Mouse (Mus musculus) liver, embryonic 14.5 days (tissue): ENCODE measurements around the gene Mipol1. TPM values are rescaled to one million over a fixed set of nuclear protein-coding genes. Genes with fewer than 3 reads are reported as not detected.

Experiments
- ATAC-seq: fragments of 200-750 bp; cut with Nextera tagmentation; 2 replicates; pipeline ENCODE4 v1.8.0; 2017; ENCODE audit warnings: moderate number of reproducible peaks, mild to moderate bottlenecking, moderate library complexity; ENCODE audit not compliant: insufficient read depth
- DNase-seq, 3 experiments: peaks; one replicate each; pipeline ENCODE4 v3.0.0-alpha.2; 2012 to 2013; ENCODE audit warnings: low read depth in 3 of 3, low spot score in 3 of 3
- H3K27ac ChIP-seq: fragments of 300-500 bp; sonication (generic); 2 replicates; pipeline ENCODE4 v1.5.1; 2014; ENCODE audit warnings: moderate library complexity, mild to moderate bottlenecking, control low read depth, inconsistent platforms
- H3K27me3 ChIP-seq: fragments of 300-500 bp; sonication (generic); 2 replicates; pipeline ENCODE4 v1.6.1; 2014; ENCODE audit warnings: mild to moderate bottlenecking, low read length, moderate library complexity; ENCODE audit not compliant: control insufficient read depth, insufficient read depth
- H3K36me3 ChIP-seq: fragments of 300-500 bp; sonication (generic); replicated peaks from 2 replicates; pipeline ENCODE4 v1.6.1; 2014; ENCODE audit warnings: low read depth; ENCODE audit not compliant: control insufficient read depth, insufficient read depth
- H3K4me1 ChIP-seq, 2 experiments: fragments of 200-500 bp in 1 of 2; fragments of 300-500 bp in 1 of 2; sonication (generic) in 1 of 2; replicated peaks; 2 replicates each; pipeline ENCODE4 v1.6.1; 2012 to 2014; ENCODE audit warnings: antibody characterized with exemption in 1 of 2, inconsistent platforms in 1 of 2, low read length in 1 of 2; ENCODE audit not compliant: control insufficient read depth in 2 of 2, insufficient read depth in 2 of 2
- H3K4me2 ChIP-seq: fragments of 300-500 bp; sonication (generic); 2 replicates; pipeline ENCODE4 v1.6.1; 2014; ENCODE audit warnings: low read depth, mild to moderate bottlenecking, control low read depth, moderate library complexity
- H3K4me3 ChIP-seq, 2 experiments: fragments of 200-500 bp in 1 of 2; fragments of 300-500 bp in 1 of 2; sonication (generic) in 1 of 2; 2 replicates each; pipeline ENCODE4 v1.5.1; 2012 to 2014; ENCODE audit warnings: low read depth in 2 of 2, low read length in 2 of 2, mild to moderate bottlenecking in 2 of 2, control low read depth in 1 of 2, inconsistent platforms in 1 of 2, moderate library complexity in 1 of 2; ENCODE audit not compliant: insufficient read depth in 1 of 2
- H3K9ac ChIP-seq: fragments of 300-500 bp; sonication (generic); replicated peaks from 2 replicates; pipeline ENCODE4 v1.6.1; 2014; ENCODE audit warnings: mild to moderate bottlenecking, control low read depth, moderate library complexity
- H3K9me3 ChIP-seq: fragments of 300-500 bp; sonication (generic); 2 replicates; pipeline ENCODE4 v1.6.1; 2016; ENCODE audit warnings: low read length, mixed read lengths; ENCODE audit not compliant: control insufficient read depth
- CTCF ChIP-seq: IDR thresholded peaks from 2 replicates; pipeline ENCODE4 v1.5.1; 2016; ENCODE audit warnings: antibody characterized with exemption, low read depth, control low read depth
- EP300 ChIP-seq: IDR thresholded peaks from 2 replicates; pipeline ENCODE4 v1.6.1; 2016; ENCODE audit warnings: antibody characterized with exemption, low read depth
- WGBS: fragments of 180-500 bp; shearing (Covaris S2); extraction: QIAGEN DNeasy Blood & Tissue Kit; methylation state at CpG from one replicate; pipeline ENCODE4 v1.1.7; 2014; ENCODE audit not compliant: insufficient replicate concordance; 5-methylcytosine and 5-hydroxymethylcytosine counted together
- polyA plus RNA-seq, 2 experiments: library from polyadenylated mRNA; depleted of rRNA in 1 of 2; stranded (reverse) in 1 of 2; unstranded in 1 of 2; fragments of >200 nt; fragmentation: Nextera tagmentation in 1 of 2; extraction: Ambion mirVana in 1 of 2; gene quantifications; 2 replicates each; pipeline versions ENCODE4 v1.2.1 to v1.2.3; 2012 to 2014

Mipol1 gene
- polyA plus RNA-seq (2012; rRNA removed) = 0.80 and 1.7 TPM in 2 replicates
- 3.5 and 3.8 TPM in 2 replicates for polyA plus RNA-seq (2014; fragmentation: Nextera tagmentation; extraction: Ambion mirVana)

DNA sequence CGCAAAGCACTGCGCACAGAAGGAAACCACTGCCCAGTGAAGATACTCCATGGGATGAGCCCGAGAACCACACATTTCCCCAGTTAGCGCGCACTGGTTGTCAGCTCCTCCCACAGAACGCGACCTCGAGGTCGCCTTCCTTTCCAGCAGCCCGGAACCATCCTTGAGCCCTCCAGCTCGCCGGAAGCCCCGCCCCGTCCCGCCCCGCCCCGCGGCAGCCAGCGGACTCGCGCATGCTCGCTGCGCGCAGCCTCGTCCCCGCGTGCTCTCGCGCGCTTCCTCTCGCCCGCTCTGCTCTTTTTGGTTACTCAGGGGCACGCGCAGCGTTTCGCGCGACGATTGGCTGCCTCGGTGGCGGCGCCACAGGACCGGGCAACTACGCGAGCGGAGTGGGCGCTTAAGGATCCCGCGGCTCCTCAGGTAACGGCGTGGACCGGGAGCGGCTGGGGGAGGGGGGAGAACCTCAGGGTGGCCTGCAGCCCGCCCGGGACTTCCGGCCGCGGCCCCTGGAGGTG, at the start of gene Mipol1, which contains the start of gene Prps1l3:
Gene Mipol1 (plus strand): TSS at position 236 of the 515 bp plus-strand sequence.
Gene Prps1l3 (plus strand): TSS at position 221 of the 515 bp plus-strand sequence.
- Histone ChIP-seq H3K4me1 (peaks cover 17 to 18% of the 10 kb centered on the region in 2 experiments), H3K27ac (peak within 1 kb of the TSS; percentile 87), H3K36me3 (0 out of 2 replicates have a peak, but pooled peaks cover 3% of the 10 kb centered on the region), H3K9me3 (no peaks in the 10 kb centered on the region), H3K4me2 (peak within 1 kb of the TSS; percentile 78), H3K4me3 (peak within 1 kb of the TSS; percentile 71 to 93), H3K9ac (peak within 1 kb of the TSS; percentile 77), H3K27me3 (no peaks in the 10 kb centered on the region)
- TF ChIP-seq EP300 = no peak
- TF ChIP-seq CTCF = no peak
- DNase-seq (peak; percentile 87 to 90 (median 89)), ATAC-seq (peak; percentile 96)
- WGBS = 1% methylated on average over 55 of the region's 58 CpGs

DNA sequence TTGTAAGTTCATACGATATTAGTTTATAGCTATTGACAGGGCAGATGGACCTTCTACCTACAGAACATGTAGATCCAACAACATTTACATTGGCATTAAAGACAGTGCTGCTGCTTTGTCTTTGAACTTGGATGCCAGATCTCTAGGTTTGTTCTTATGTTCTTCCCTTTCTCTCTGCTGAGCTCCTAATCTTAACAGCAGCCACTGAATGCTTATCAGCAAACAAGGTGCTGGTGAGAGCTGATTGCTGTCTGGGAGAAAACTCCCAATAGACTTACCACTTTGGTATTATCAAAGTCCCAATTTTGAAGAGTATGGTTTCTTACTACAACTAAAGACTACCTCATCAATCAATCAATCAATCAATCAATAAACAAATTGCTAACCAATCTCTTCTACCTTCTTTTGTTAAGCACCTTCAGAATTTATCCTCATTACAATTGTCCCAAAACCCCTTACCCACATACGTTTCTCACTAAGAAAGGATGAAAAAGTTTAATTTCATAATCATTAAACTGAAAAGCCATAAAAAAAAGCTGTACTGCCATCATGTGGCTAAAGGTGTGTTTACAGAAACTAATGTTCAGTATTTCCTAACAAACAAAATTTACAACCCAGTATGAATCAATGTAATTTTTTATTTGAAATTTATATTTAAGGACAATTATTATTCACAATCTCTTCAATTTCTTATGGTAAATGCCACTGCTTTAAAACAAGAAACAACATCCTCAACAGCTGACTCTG, 45.7 kb upstream of the Mipol1 start:
- TF ChIP-seq EP300 = peak; percentile 93
- peak; percentile 21; the same call in 1 of the 2 replicates for TF ChIP-seq CTCF
- Histone ChIP-seq H3K27ac (peak overlapping the region; percentile 60), H3K9ac (peak overlapping the region; percentile 42), H3K4me1 (peaks cover 25 to 31% of the 10 kb centered on the region in 2 experiments), H3K4me3 (peak overlapping the region in 1 of 2 experiments; percentile 16; a peak in 2 of 4 replicates), H3K4me2 (peak overlapping the region; percentile 62), H3K9me3 (no peaks in the 10 kb centered on the region), H3K27me3 (no peaks in the 10 kb centered on the region), H3K36me3 (no peaks in the 10 kb centered on the region)
- DNase-seq (peak; percentile 67 to 77 (median 67)), ATAC-seq (peak; percentile 65)
- WGBS = 35% methylated on average over 2 of the region's 2 CpGs

DNA sequence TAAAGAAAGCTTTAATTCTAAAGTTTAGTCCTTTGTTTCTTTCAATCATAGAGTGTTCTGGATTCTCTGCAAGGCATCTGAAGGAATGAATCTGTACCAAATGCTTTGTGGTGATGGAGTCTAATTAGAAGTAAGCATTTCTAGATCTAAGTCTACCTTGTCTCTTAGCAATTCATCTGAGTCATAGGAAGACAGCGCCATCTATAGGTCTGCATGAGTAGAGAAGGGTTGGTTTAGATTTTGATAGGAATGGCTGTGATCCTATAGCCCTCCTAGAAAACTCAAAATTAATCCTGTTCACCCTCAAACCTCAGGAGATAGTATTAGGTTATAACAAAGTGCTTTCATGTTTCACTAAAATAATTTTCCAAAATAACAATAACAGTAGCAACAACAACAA, 44.8 kb upstream of the Mipol1 start:
- 0% methylated on average over 1 of the region's 1 CpGs for WGBS
- H3K4me2 ChIP-seq = no peak overlapping the region

DNA sequence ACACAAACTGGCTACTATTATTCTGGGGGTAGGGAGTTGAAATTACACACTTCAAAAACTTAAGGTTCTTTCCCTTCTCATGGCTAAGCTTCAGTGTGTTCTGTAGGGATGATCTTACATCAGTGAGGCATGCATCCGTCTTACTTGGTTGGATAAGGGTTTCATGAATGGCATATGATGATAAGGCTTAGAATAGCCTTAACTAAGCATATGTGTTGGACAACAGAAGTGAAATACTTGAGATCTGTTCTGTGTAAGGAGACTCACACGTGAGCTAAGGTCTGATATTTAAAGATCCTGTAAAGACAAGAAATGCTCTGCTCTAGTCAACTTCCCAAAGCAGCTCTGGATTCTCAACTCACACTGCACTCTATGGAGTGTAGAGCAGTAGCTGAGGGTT, 44.1 kb upstream of the Mipol1 start:
- no peaks in the 10 kb centered on the region for H3K36me3 ChIP-seq
- no peaks in the 10 kb centered on the region for H3K27me3 ChIP-seq
- DNase-seq = peak; percentile 42 to 64 (median 59)
- peak overlapping the region; percentile 36 for H3K4me2 ChIP-seq
- H3K9me3 ChIP-seq = no peaks in the 10 kb centered on the region
- no peak overlapping the region for H3K9ac ChIP-seq
- peak; percentile 85 for ATAC-seq
- H3K27ac ChIP-seq = peak overlapping the region; percentile 27
- 7% methylated on average over 2 of the region's 2 CpGs for WGBS
- H3K4me3 ChIP-seq = no peak overlapping the region
- H3K4me1 ChIP-seq = peaks cover 20 to 24% of the 10 kb centered on the region in 2 experiments
- TF ChIP-seq CTCF (no peak), EP300 (peak; percentile 79)

More for the DNA sequence above, 44.8 kb upstream of the Mipol1 start:
- Histone ChIP-seq H3K27ac (no peak overlapping the region), H3K9me3 (no peaks in the 10 kb centered on the region), H3K36me3 (no peaks in the 10 kb centered on the region), H3K4me3 (no peak overlapping the region), H3K27me3 (no peaks in the 10 kb centered on the region), H3K9ac (no peak overlapping the region), H3K4me1 (peaks cover 20 to 24% of the 10 kb centered on the region in 2 experiments)
- DNase-seq (peak; percentile 59 to 70 (median 61)), ATAC-seq (peak; percentile 71)
- peak; percentile 76 for TF ChIP-seq CTCF
- no peak for TF ChIP-seq EP300

DNA sequence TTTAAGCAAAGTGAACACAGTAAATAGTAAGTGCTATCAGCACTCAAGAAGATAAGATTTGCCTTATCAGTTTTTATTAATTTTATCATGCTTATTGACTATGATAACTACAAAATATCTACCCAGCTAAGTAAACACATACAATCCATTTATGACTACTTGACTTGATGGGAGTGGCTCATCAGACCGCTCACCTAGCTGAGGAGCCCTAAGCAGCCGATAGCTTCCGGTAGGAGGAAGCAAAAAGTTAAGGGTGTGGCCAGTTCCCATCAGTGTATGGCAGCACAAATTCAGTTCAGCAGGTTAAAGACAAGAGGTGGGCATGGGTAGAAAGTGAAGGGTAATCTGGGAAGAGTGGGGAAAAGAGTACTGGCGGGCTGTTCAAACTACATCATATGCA, 43.2 kb upstream of the Mipol1 start:
- Histone ChIP-seq H3K9ac (no peak overlapping the region), H3K4me3 (no peak overlapping the region), H3K9me3 (no peaks in the 10 kb centered on the region), H3K27me3 (no peaks in the 10 kb centered on the region), H3K36me3 (no peaks in the 10 kb centered on the region; the same call in 1 of the 2 replicates), H3K4me2 (no peak overlapping the region), H3K4me1 (peaks cover 20 to 24% of the 10 kb centered on the region in 2 experiments), H3K27ac (no peak overlapping the region)
- 63% methylated on average over 4 of the region's 4 CpGs for WGBS
- no peak for TF ChIP-seq CTCF
- no peak for TF ChIP-seq EP300
- ATAC-seq = no peak
- no peak for DNase-seq
